Mouse (Mus musculus): ENCODE measurements around the gene Stra6. TPM values are rescaled to one million over a fixed set of nuclear protein-coding genes. Genes with fewer than 3 reads are reported as not detected.

Gene Stra6
- total and polyA plus RNA-seq, 3 experiments = 0.08 to 0.09 (median 0.08) TPM

DNA sequence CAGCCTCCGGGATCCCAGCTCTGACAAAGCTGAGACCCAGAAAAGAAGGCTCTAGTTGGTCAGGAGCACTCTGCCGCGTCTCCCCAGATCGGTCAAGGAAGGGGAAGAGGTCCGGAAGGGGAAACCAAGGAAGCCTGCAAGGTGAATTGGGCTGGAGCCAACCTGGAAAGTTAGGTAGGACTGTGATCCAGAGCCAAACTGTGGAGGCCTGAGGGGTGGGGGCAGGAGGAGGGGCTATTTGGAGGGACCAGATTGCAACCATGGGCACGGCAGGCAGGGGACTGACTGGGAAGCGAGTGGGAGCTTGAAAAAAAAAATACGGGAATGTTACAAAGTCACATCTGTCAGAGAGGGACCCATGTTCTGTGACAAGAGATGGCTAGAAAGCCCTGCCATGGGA, 65.9 kb downstream of the Stra6 start:
- no peak overlapping the region for H3K27ac ChIP-seq (ENCODE audit: insufficient read depth, low read depth)
- no peaks in the 10 kb centered on the region for H3K36me3 ChIP-seq (replicated peaks in 1 of 2; ENCODE audit: control insufficient read depth in 1 of 2, insufficient read depth in 1 of 2, low read length in 1 of 2)
- H3K79me2 ChIP-seq (replicated peaks; ENCODE audit: control insufficient read depth, extremely low read depth, insufficient read depth, poor library complexity, severe bottlenecking) = no peaks in the 10 kb centered on the region
- no peak overlapping the region for H3K4me3 ChIP-seq (replicated peaks in 1 of 3; ENCODE audit: low read depth in 2 of 3, low read length in 2 of 3, poor library complexity in 1 of 3)
- H3K4me1 ChIP-seq (ENCODE audit: control insufficient read depth in 1 of 2, insufficient read depth in 2 of 2) = peaks cover 0 to 9% of the 10 kb centered on the region in 2 experiments; a peak in 2 of 4 replicates
- no peak overlapping the region for H3K4me2 ChIP-seq (ENCODE audit: insufficient read depth, low read depth, poor library complexity, severe bottlenecking)
- dilution Hi-C loops (cut with MboI; ENCODE audit: extremely low pct_ligation_motif_present, extremely low pct_unique_long_range_greater_than_20kb, low sequenced_read_pairs) (no loop called here), in situ Hi-C loops (cut with MboI; ENCODE audit: low pct_ligation_motif_present, low pct_unique_long_range_greater_than_20kb, low sequenced_read_pairs) (no loop called here)
- H3K9me3 ChIP-seq (replicated peaks; ENCODE audit: low read length) = peaks cover 3% of the 10 kb centered on the region
- no peak for DNase-seq (ENCODE audit: extremely low read depth)
- H3K9ac ChIP-seq (ENCODE audit: insufficient read depth, low read depth) = no peak overlapping the region
- TF ChIP-seq JUND (conservative IDR thresholded peaks at IDR 0.05; ENCODE audit: low read depth, low read length) = no peak
- no peak for TF ChIP-seq NELFE (IDR thresholded peaks at IDR 0.05; ENCODE audit: low read depth, low read length)
- no peak for TF ChIP-seq MXI1 (IDR thresholded peaks at IDR 0.05; ENCODE audit: low read depth, low read length)
- no peak for TF ChIP-seq POLR2A (IDR thresholded peaks at IDR 0.05; ENCODE audit: low read depth, low read length)
- no peak for TF ChIP-seq NRF1 (IDR thresholded peaks at IDR 0.05; ENCODE audit: low read depth, low read length)
- TF ChIP-seq POLR2AphosphoS2 (IDR thresholded peaks at IDR 0.05; ENCODE audit: low read depth, low read length) = no peak
- TF ChIP-seq USF2 (conservative IDR thresholded peaks at IDR 0.05; ENCODE audit: low read depth, low read length) = no peak
- TF ChIP-seq TBP (conservative IDR thresholded peaks at IDR 0.05; ENCODE audit: low read depth, low read length) = no peak
- no peak for TF ChIP-seq ETS1 (conservative IDR thresholded peaks at IDR 0.05; ENCODE audit: low read depth, low read length)
- TF ChIP-seq TCF12 (IDR thresholded peaks at IDR 0.05; ENCODE audit: low read depth, low read length) = no peak
- no peak for TF ChIP-seq ZC3H11A (IDR thresholded peaks at IDR 0.05; ENCODE audit: low read depth, low read length)
- TF ChIP-seq RAD21 (IDR thresholded peaks at IDR 0.05; ENCODE audit: low read depth, low read length) = no peak
- TF ChIP-seq SMC3 (IDR thresholded peaks at IDR 0.05; ENCODE audit: low read depth, low read length) = no peak
- no peak for TF ChIP-seq USF1 (IDR thresholded peaks at IDR 0.05; ENCODE audit: low read depth, low read length)
- TF ChIP-seq IRF4 (IDR thresholded peaks at IDR 0.05; ENCODE audit: low read depth, low read length) = no peak
- no peak for TF ChIP-seq RCOR1 (conservative IDR thresholded peaks at IDR 0.05; ENCODE audit: low read depth, low read length)
- peaks cover 28% of the 10 kb centered on the region for H3K27me3 ChIP-seq (replicated peaks)

DNA sequence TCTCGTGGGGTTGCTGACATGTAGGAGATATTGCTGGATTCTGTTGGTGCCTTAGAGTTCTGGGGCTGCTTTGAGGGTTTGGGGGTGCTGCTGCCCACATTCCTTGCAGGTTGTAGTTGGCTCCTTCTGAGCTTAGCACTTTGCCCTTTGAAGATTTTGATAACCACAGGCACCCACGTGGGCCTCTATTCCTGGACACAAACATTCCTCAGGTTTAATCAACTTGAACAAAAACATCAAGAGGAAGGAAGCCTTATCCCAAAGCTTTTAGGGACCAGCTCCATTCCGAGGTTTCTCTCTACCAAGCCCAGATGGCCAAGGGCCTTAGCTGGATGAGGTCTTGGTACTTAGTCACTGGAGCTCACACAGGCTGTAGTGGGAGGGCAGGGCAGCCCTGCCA, 67.3 kb downstream of the Stra6 start:
- in situ Hi-C loops (cut with MboI; ENCODE audit: low pct_ligation_motif_present, low pct_unique_long_range_greater_than_20kb, low sequenced_read_pairs) = no loop called here
- Histone ChIP-seq H3K9ac (ENCODE audit: insufficient read depth, low read depth) (no peak overlapping the region), H3K79me2 (replicated peaks; ENCODE audit: control insufficient read depth, extremely low read depth, insufficient read depth, poor library complexity, severe bottlenecking) (no peaks in the 10 kb centered on the region), H3K4me2 (ENCODE audit: insufficient read depth, low read depth, poor library complexity, severe bottlenecking) (no peak overlapping the region), H3K36me3 (replicated peaks in 1 of 2; ENCODE audit: control insufficient read depth in 1 of 2, insufficient read depth in 1 of 2, low read length in 1 of 2) (no peaks in the 10 kb centered on the region), H3K27ac (ENCODE audit: insufficient read depth, low read depth) (no peak overlapping the region), H3K9me3 (replicated peaks; ENCODE audit: low read length) (peaks cover 3% of the 10 kb centered on the region), H3K27me3 (replicated peaks) (peaks cover 35% of the 10 kb centered on the region), H3K4me3 (replicated peaks in 1 of 3; ENCODE audit: low read depth in 2 of 3, low read length in 2 of 3, poor library complexity in 1 of 3) (no peak overlapping the region), H3K4me1 (ENCODE audit: control insufficient read depth in 1 of 2, insufficient read depth in 2 of 2) (peaks cover 0 to 14% of the 10 kb centered on the region in 2 experiments; a peak in 2 of 4 replicates)
- no peak for TF ChIP-seq IRF4 (IDR thresholded peaks at IDR 0.05; ENCODE audit: low read depth, low read length)
- TF ChIP-seq PAX5 (IDR thresholded peaks at IDR 0.05; ENCODE audit: low read length) = no peak
- TF ChIP-seq ZNF384 (IDR thresholded peaks at IDR 0.05; ENCODE audit: low read depth, low read length) = no peak
- TF ChIP-seq BHLHE40 (IDR thresholded peaks at IDR 0.05; ENCODE audit: low read depth, low read length) = no peak
- TF ChIP-seq MAFK (IDR thresholded peaks at IDR 0.05; ENCODE audit: insufficient replicate concordance, low read length) = no peak
- TF ChIP-seq POLR2A (IDR thresholded peaks at IDR 0.05; ENCODE audit: low read depth, low read length) = no peak
- no peak for TF ChIP-seq RCOR1 (conservative IDR thresholded peaks at IDR 0.05; ENCODE audit: low read depth, low read length)
- TF ChIP-seq KAT2A (IDR thresholded peaks at IDR 0.05; ENCODE audit: insufficient replicate concordance, low read length) = no peak
- no peak for TF ChIP-seq MXI1 (IDR thresholded peaks at IDR 0.05; ENCODE audit: low read depth, low read length)
- no peak for TF ChIP-seq USF2 (conservative IDR thresholded peaks at IDR 0.05; ENCODE audit: low read depth, low read length)
- TF ChIP-seq CTCF (conservative IDR thresholded peaks at IDR 0.05 in 1 of 2, IDR thresholded peaks at IDR 0.05 in 1 of 2; ENCODE audit: low read depth in 2 of 2, low read length in 2 of 2) = no peak
- no peak for TF ChIP-seq GABPA (IDR thresholded peaks at IDR 0.05; ENCODE audit: insufficient replicate concordance, low read depth, low read length)
- TF ChIP-seq ZKSCAN1 (IDR thresholded peaks at IDR 0.05; ENCODE audit: borderline replicate concordance, low read depth, low read length) = no peak
- TF ChIP-seq TCF12 (IDR thresholded peaks at IDR 0.05; ENCODE audit: low read depth, low read length) = no peak
- dilution Hi-C loops (cut with MboI; ENCODE audit: extremely low pct_ligation_motif_present, extremely low pct_unique_long_range_greater_than_20kb, low sequenced_read_pairs) = no loop called here
- no peak for DNase-seq (ENCODE audit: extremely low read depth)

Measured in CH12.LX (cell line).